Mouse (Mus musculus): ENCODE results near the gene Rgl3. TPM values are rescaled to one million over a fixed set of nuclear protein-coding genes. Genes with fewer than 3 reads are reported as not detected.

Gene Rgl3
- polyA plus RNA-seq, 1 experiment from 2014 or later: 34.2 TPM

GRCm38 (mm10) chr9:21954635-21955034 lies 34.6 kb downstream of the Rgl3 start:
- ATAC-seq (ENCODE audit: low FRiP score, low TSS enrichment): no peak
- Histone ChIP-seq H3K4me2 (replicated peaks; ENCODE audit: low read depth, low read length) (no peak overlapping the region), H3K4me3 (ENCODE audit: low read length) (no peak overlapping the region)

DNA sequence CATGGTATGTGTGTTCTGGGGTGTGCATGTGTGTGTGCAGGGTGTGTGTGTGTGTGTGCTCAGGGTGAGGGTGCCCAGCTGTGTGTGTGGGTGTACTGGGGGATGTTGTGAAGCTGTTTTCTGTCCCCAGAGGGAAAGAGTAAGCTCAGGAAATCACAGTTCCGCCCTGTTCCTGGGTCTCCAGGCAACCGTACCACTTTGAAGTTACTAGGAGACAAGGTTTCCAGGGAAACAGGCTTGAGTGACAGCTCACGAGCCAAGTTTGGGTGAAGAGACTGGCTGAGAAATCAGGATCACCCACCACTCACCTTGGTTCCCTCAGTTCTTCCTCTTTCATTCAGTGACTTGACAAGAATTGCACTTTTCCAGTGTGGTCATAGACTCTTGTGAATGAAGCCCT lies 35.6 kb downstream of the Rgl3 start:
- no peak overlapping the region for H3K27ac ChIP-seq (ENCODE audit: low read length)
- H3K36me3 ChIP-seq (ENCODE audit: insufficient read depth, low read length): peaks cover 6% of the 10 kb centered on the region; the same call in 1 of the 2 replicates
- H3K4me2 ChIP-seq (replicated peaks; ENCODE audit: low read depth, low read length): no peak overlapping the region
- no peaks in the 10 kb centered on the region for H3K27me3 ChIP-seq (ENCODE audit: insufficient read depth, low read length)
- ATAC-seq (ENCODE audit: low FRiP score, low TSS enrichment): no peak
- no peak overlapping the region for H3K4me3 ChIP-seq (ENCODE audit: low read length)
- peaks cover 5% of the 10 kb centered on the region for H3K4me1 ChIP-seq (ENCODE audit: insufficient read depth, low read length)
- no peaks in the 10 kb centered on the region for H3K9me3 ChIP-seq (ENCODE audit: low read length)
- no peak overlapping the region for H3K9ac ChIP-seq (replicated peaks; ENCODE audit: low read length)
- 18% methylated on average over 3 of the region's 3 CpGs for WGBS

More at GRCm38 (mm10) chr9:21954635-21955034, 34.6 kb downstream of the Rgl3 start:
- Histone ChIP-seq H3K4me1 (ENCODE audit: insufficient read depth, low read length) (peaks cover 6% of the 10 kb centered on the region), H3K36me3 (ENCODE audit: insufficient read depth, low read length) (peaks cover 7% of the 10 kb centered on the region; the same call in 1 of the 2 replicates), H3K9ac (replicated peaks; ENCODE audit: low read length) (no peak overlapping the region), H3K27me3 (ENCODE audit: insufficient read depth, low read length) (no peaks in the 10 kb centered on the region), H3K27ac (ENCODE audit: low read length) (no peak overlapping the region), H3K9me3 (ENCODE audit: low read length) (no peaks in the 10 kb centered on the region)
- WGBS: 74% methylated on average over 3 of the region's 3 CpGs

DNA sequence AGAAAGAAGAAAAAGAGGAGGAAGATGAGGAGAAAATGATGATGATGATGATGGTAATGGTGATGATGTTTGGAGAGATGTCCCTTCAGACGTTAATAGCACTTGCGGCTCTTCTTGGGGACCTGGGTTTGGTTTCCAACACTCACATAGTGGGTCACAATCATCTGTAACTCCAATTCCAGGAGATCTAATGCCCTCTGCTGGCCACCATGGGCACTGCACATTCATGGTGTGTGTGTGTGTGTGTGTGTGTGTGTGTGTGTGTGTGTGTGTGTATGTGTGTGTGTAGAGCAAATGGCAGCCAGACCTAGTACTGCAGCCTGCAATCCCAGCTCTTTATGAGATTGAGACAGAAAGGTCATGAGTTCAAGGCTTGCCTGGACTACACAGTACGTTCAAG lies 37.3 kb downstream of the Rgl3 start:
- Histone ChIP-seq H3K27ac (ENCODE audit: low read length) (no peak overlapping the region), H3K9me3 (ENCODE audit: low read length) (no peaks in the 10 kb centered on the region), H3K4me3 (ENCODE audit: low read length) (no peak overlapping the region), H3K4me1 (ENCODE audit: insufficient read depth, low read length) (peaks cover 10% of the 10 kb centered on the region), H3K9ac (replicated peaks; ENCODE audit: low read length) (no peak overlapping the region), H3K27me3 (ENCODE audit: insufficient read depth, low read length) (0 out of 2 replicates have a peak, but pooled peaks cover 6% of the 10 kb centered on the region), H3K4me2 (replicated peaks; ENCODE audit: low read depth, low read length) (no peak overlapping the region), H3K36me3 (ENCODE audit: insufficient read depth, low read length) (no peaks in the 10 kb centered on the region)
- ATAC-seq (ENCODE audit: low FRiP score, low TSS enrichment): no peak
- WGBS: 81% methylated on average over 3 of the region's 3 CpGs

DNA sequence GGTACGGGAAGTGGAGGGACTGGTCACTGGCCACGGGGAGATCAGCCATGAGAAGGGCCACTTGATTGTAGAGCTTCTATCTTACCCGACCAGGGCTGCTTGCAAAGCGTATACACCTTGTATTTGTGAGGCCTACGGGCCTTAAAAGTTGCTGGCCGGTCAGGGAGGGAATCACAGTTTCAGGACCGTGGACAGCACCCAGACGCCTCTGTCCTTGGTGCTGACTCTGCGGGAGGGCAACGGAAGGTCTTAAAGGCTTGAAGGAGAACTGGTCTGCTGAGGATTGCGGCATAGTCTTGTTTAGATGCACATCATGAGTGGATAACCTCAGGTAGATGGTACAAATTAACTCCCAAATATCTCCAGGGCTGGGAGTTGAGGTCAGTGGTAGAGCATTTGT lies 38.9 kb downstream of the Rgl3 start:
- 0 out of 2 replicates have a peak, but pooled peaks cover 6% of the 10 kb centered on the region for H3K27me3 ChIP-seq (ENCODE audit: insufficient read depth, low read length)
- peaks cover 4% of the 10 kb centered on the region; the same call in 1 of the 2 replicates for H3K4me1 ChIP-seq (ENCODE audit: insufficient read depth, low read length)
- no peaks in the 10 kb centered on the region for H3K36me3 ChIP-seq (ENCODE audit: insufficient read depth, low read length)
- no peaks in the 10 kb centered on the region for H3K9me3 ChIP-seq (ENCODE audit: low read length)
- H3K27ac ChIP-seq (ENCODE audit: low read length): no peak overlapping the region
- no peak for ATAC-seq (ENCODE audit: low FRiP score, low TSS enrichment)
- no peak overlapping the region for H3K9ac ChIP-seq (replicated peaks; ENCODE audit: low read length)
- H3K4me2 ChIP-seq (replicated peaks; ENCODE audit: low read depth, low read length): no peak overlapping the region
- H3K4me3 ChIP-seq (ENCODE audit: low read length): no peak overlapping the region
- 17% methylated on average over 11 of the region's 11 CpGs for WGBS

GRCm38 (mm10) chr9:21948790-21949189 lies 40.5 kb downstream of the Rgl3 start:
- Histone ChIP-seq H3K9me3 (ENCODE audit: low read length) (no peaks in the 10 kb centered on the region), H3K4me2 (replicated peaks; ENCODE audit: low read depth, low read length) (no peak overlapping the region), H3K27ac (ENCODE audit: low read length) (no peak overlapping the region), H3K27me3 (ENCODE audit: insufficient read depth, low read length) (0 out of 2 replicates have a peak, but pooled peaks cover 6% of the 10 kb centered on the region), H3K4me1 (ENCODE audit: insufficient read depth, low read length) (peaks cover 4% of the 10 kb centered on the region; the same call in 1 of the 2 replicates), H3K36me3 (ENCODE audit: insufficient read depth, low read length) (no peaks in the 10 kb centered on the region), H3K9ac (replicated peaks; ENCODE audit: low read length) (no peak overlapping the region), H3K4me3 (ENCODE audit: low read length) (no peak overlapping the region)
- WGBS: 58% methylated on average over 6 of the region's 6 CpGs
- ATAC-seq (ENCODE audit: low FRiP score, low TSS enrichment): no peak

DNA sequence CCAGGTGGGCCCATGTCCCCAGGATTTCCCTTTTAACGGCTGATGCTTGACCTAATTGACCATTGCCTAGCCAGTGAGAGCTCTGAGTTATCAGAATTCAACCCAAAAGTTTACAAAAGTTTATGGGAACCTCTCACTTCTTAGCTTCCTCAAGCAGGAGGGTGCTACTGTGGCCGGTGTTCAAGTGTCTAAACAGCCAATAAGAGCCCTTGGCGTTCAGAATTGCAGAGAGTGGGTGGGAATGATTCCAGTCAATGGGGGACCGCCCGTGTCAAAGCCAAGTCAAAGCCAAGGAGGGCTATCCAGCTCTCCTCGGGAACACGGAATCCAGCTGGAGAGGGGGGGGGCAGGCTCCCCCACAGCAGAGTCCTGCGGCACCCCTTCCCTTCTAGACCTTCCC lies 41.1 kb downstream of the Rgl3 start:
- H3K27me3 ChIP-seq (ENCODE audit: insufficient read depth, low read length): 0 out of 2 replicates have a peak, but pooled peaks cover 6% of the 10 kb centered on the region
- no peak overlapping the region for H3K4me2 ChIP-seq (replicated peaks; ENCODE audit: low read depth, low read length)
- WGBS: 55% methylated on average over 8 of the region's 8 CpGs
- H3K27ac ChIP-seq (ENCODE audit: low read length): no peak overlapping the region
- ATAC-seq (ENCODE audit: low FRiP score, low TSS enrichment): no peak
- H3K9me3 ChIP-seq (ENCODE audit: low read length): no peaks in the 10 kb centered on the region
- H3K36me3 ChIP-seq (ENCODE audit: insufficient read depth, low read length): no peaks in the 10 kb centered on the region
- no peak overlapping the region for H3K9ac ChIP-seq (replicated peaks; ENCODE audit: low read length)
- H3K4me3 ChIP-seq (ENCODE audit: low read length): no peak overlapping the region
- H3K4me1 ChIP-seq (ENCODE audit: insufficient read depth, low read length): peaks cover 4% of the 10 kb centered on the region; the same call in 1 of the 2 replicates

GRCm38 (mm10) chr9:21947540-21948130 lies 41.6 kb downstream of the Rgl3 start:
- ATAC-seq (ENCODE audit: low FRiP score, low TSS enrichment): no peak
- WGBS: 5% methylated on average over 28 of the region's 28 CpGs
- H3K27me3 ChIP-seq (ENCODE audit: insufficient read depth, low read length): 0 out of 2 replicates have a peak, but pooled peaks cover 6% of the 10 kb centered on the region
- no peaks in the 10 kb centered on the region for H3K36me3 ChIP-seq (ENCODE audit: insufficient read depth, low read length)
- H3K9me3 ChIP-seq (ENCODE audit: low read length): no peaks in the 10 kb centered on the region
- H3K27ac ChIP-seq (ENCODE audit: low read length): no peak overlapping the region
- no peak overlapping the region for H3K4me3 ChIP-seq (ENCODE audit: low read length)
- peaks cover 4% of the 10 kb centered on the region; the same call in 1 of the 2 replicates for H3K4me1 ChIP-seq (ENCODE audit: insufficient read depth, low read length)
- no peak overlapping the region for H3K9ac ChIP-seq (replicated peaks; ENCODE audit: low read length)
- peak overlapping the region; percentile 11; the same call in 1 of the 2 replicates for H3K4me2 ChIP-seq (replicated peaks; ENCODE audit: low read depth, low read length)

- Histone ChIP-seq H3K9me3 (ENCODE audit: low read length) (no peaks in the 10 kb centered on the region), H3K9ac (replicated peaks; ENCODE audit: low read length) (no peak overlapping the region), H3K27ac (ENCODE audit: low read length) (no peak overlapping the region), H3K4me3 (ENCODE audit: low read length) (0 out of 2 replicates have a peak overlapping the region, but pooled peaks have one; percentile 6), H3K27me3 (ENCODE audit: insufficient read depth, low read length) (0 out of 2 replicates have a peak, but pooled peaks cover 6% of the 10 kb centered on the region), H3K4me2 (replicated peaks; ENCODE audit: low read depth, low read length) (peak overlapping the region; percentile 31; the same call in 1 of the 2 replicates), H3K36me3 (ENCODE audit: insufficient read depth, low read length) (no peaks in the 10 kb centered on the region), H3K4me1 (ENCODE audit: insufficient read depth, low read length) (peaks cover 4% of the 10 kb centered on the region; the same call in 1 of the 2 replicates)
- 9% methylated on average over 23 of the region's 23 CpGs for WGBS
- ATAC-seq (ENCODE audit: low FRiP score, low TSS enrichment): no peak
Measured at GRCm38 (mm10) chr9:21944267-21944666, 45.0 kb downstream of the Rgl3 start.

GRCm38 (mm10) chr9:21943638-21944037 lies 45.6 kb downstream of the Rgl3 start:
- H3K36me3 ChIP-seq (ENCODE audit: insufficient read depth, low read length): no peaks in the 10 kb centered on the region
- 50% methylated on average over 12 of the region's 12 CpGs for WGBS
- H3K27me3 ChIP-seq (ENCODE audit: insufficient read depth, low read length): 0 out of 2 replicates have a peak, but pooled peaks cover 6% of the 10 kb centered on the region
- no peaks in the 10 kb centered on the region for H3K9me3 ChIP-seq (ENCODE audit: low read length)
- H3K9ac ChIP-seq (replicated peaks; ENCODE audit: low read length): no peak overlapping the region
- H3K4me1 ChIP-seq (ENCODE audit: insufficient read depth, low read length): peaks cover 4% of the 10 kb centered on the region; the same call in 1 of the 2 replicates
- ATAC-seq (ENCODE audit: low FRiP score, low TSS enrichment): no peak
- no peak overlapping the region for H3K4me3 ChIP-seq (ENCODE audit: low read length)
- H3K4me2 ChIP-seq (replicated peaks; ENCODE audit: low read depth, low read length): no peak overlapping the region
- no peak overlapping the region for H3K27ac ChIP-seq (ENCODE audit: low read length)

GRCm38 (mm10) chr9:21943046-21943445 lies 46.2 kb downstream of the Rgl3 start:
- Histone ChIP-seq H3K4me1 (ENCODE audit: insufficient read depth, low read length) (peaks cover 4% of the 10 kb centered on the region; the same call in 1 of the 2 replicates), H3K36me3 (ENCODE audit: insufficient read depth, low read length) (no peaks in the 10 kb centered on the region), H3K4me3 (ENCODE audit: low read length) (no peak overlapping the region), H3K9ac (replicated peaks; ENCODE audit: low read length) (no peak overlapping the region), H3K27ac (ENCODE audit: low read length) (no peak overlapping the region), H3K4me2 (replicated peaks; ENCODE audit: low read depth, low read length) (no peak overlapping the region), H3K9me3 (ENCODE audit: low read length) (no peaks in the 10 kb centered on the region), H3K27me3 (ENCODE audit: insufficient read depth, low read length) (0 out of 2 replicates have a peak, but pooled peaks cover 4% of the 10 kb centered on the region)
- WGBS: 80% methylated on average over 11 of the region's 12 CpGs
- no peak for ATAC-seq (ENCODE audit: low FRiP score, low TSS enrichment)
